Mouse (Mus musculus) effector memory CD4-positive, alpha-beta T cell, adult 5 months (primary cell): Measurements from ENCODE around the gene Btbd35f12. TPM values are rescaled to one million over a fixed set of nuclear protein-coding genes. Genes with fewer than 3 reads are reported as not detected.

Source experiments
- polyA plus RNA-seq: library from polyadenylated mRNA; unstranded; fragments of 100-300 nt; shearing (Covaris generic); gene quantifications from one replicate; pipeline ENCODE4 v1.2.1, GENCODE M21; 2017

Btbd35f12 gene
- not detected for polyA plus RNA-seq

DNA sequence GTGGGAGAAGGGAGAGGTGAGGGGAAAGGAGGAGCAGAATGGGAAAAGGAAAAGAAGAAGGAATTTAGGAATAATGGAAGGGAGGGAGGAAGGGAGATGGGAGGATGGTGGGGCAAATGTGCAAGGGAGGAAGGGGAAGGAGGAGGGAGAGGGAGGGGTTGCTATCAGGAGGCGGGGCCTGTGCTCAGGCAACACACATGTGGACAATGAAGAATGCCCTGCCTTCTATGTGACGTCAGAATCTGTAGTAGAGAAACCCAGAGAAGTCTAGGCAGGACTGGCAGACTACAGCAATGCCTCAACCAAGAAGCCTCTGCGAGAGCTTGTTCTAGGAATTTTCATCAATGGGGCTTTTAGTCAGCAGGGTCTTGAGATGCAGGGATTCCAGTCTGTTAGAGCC lies at the start of gene Btbd35f12:
TSS of gene Btbd35f12 (plus strand) at position 301 of the 400 bp plus-strand sequence.

Other genes starting within 250 kb of the Btbd35f12 start
- gene Spin2-ps6, start 78.5 kb upstream of the Btbd35f12 start, polyA plus RNA-seq: 0.76 TPM